Mouse (Mus musculus) layer of hippocampus, postnatal 10 days (tissue): ENCODE data around the gene Rfxank. TPM values are rescaled to one million over a fixed set of nuclear protein-coding genes. Genes with fewer than 3 reads are reported as not detected.

Source experiments
- DNase-seq, 2 experiments: peaks; one replicate each; pipeline ENCODE4 v3.0.0; 2021; ENCODE audit warnings: low spot score in 2 of 2
- microRNA-seq, 2 experiments: library from miRNA; unstranded; fragments of <30 nt; microRNA quantifications; one replicate each; pipeline ENCODE4 v1.2.0; 2021
- total RNA-seq, 2 experiments: library from RNA; stranded (reverse); gene quantifications; 2 replicates each; pipeline ENCODE4 v1.2.3; 2021

Rfxank gene
- total RNA-seq, 2 experiments from 2014 or later, result 10.5 to 12.0 TPM

GRCm38 (mm10) chr8:70110451-70110850 lies 28.5 kb downstream of the Rfxank start:
- DNase-seq, result no peak

DNA sequence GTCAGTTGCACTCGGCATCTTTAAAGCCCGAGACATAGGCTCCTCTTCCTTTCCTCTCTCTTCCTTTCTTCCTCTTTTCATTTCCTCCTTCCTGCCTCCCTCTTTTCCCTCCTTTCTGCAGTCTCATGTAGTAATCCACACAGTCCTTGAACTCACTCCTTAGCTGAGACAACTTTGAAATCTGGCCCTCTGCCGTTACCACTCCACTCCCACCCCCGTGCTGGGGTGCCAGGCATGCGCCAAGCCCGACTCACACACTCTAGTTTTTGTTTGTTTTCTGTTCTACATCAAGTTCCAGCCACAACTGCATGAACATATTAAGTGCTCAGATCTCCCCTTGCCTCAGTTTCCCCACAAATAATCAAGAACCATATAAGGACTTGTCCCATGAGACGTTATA lies 34.0 kb downstream of the Rfxank start:
- no peak for DNase-seq

GRCm38 (mm10) chr8:70104506-70104905 lies 34.4 kb downstream of the Rfxank start:
- DNase-seq, result peak in 1 of 2 experiments; percentile 45

DNA sequence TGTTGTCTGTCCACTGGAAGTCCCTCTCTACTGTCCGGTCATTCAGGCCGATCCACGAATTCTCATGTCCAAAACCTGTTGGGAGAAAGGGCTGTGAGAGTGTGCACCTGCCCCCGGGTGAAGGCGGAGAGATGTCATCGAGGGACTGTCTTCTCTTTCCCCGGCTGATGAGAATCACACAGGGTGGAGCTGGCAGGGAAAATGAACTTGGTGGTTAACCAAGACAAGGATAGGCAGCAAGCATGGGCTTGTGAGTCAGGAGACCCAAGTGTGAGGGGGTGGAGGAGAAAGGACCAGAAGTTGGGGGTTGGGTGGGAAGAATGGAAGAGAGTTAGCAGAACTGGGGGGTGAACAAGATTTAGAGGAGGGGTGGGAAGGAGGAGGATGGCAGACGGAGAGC lies 38.7 kb downstream of the Rfxank start:
- no peak for DNase-seq

GRCm38 (mm10) chr8:70099276-70099675 lies 39.7 kb downstream of the Rfxank start:
- no peak for DNase-seq

DNA sequence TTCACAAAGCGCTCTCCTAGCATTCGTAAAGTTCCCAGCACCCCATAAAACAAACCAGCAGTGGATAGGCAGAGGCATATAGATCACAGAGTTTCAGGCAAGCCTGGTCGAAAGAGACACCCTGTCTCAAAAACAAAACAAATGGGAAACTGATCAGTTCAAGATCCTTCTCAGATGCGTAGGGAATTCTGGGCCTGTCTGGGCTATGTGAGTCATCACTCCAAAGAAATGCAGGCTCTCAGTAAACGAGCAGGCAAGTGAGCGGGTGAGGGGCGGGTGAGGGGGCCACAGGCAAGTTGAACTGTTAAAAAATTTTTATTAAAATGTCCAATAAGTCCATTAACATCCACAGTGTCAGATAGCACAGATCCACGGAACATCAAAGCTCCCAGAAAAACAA lies 46.2 kb downstream of the Rfxank start:
- no peak for DNase-seq

DNA sequence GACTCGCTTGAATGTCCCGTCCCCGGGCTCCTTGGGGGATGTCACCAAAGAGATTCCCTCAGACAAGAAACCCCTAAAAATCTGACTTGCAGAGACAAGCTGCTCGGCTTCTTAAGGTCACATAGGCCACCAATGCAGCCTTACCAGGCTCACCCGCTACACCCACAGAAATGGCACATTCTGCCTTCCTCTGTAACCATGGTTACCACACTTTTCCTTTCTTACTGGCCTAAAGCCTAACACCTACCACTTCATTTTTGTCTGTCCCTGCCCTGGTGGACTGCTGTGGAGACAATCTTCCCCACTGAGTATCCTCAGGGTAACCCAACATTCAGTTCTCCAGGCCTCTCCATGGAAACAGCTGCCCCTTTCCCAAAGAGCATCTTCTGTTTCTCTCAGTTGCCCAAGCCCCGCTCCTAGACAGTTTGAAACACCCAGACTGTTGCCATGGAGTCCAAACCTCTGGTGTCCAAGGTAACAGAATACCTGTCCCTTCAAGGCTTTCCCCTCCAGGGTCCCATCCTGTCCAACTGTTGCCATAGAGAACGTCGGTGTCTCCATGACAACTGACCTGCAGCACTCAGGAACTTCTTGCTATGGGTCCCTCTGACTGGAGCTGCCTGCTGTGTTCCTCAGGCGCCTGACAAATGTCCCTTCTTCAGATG lies 49.5 kb downstream of the Rfxank start:
- DNase-seq, result no peak

DNA sequence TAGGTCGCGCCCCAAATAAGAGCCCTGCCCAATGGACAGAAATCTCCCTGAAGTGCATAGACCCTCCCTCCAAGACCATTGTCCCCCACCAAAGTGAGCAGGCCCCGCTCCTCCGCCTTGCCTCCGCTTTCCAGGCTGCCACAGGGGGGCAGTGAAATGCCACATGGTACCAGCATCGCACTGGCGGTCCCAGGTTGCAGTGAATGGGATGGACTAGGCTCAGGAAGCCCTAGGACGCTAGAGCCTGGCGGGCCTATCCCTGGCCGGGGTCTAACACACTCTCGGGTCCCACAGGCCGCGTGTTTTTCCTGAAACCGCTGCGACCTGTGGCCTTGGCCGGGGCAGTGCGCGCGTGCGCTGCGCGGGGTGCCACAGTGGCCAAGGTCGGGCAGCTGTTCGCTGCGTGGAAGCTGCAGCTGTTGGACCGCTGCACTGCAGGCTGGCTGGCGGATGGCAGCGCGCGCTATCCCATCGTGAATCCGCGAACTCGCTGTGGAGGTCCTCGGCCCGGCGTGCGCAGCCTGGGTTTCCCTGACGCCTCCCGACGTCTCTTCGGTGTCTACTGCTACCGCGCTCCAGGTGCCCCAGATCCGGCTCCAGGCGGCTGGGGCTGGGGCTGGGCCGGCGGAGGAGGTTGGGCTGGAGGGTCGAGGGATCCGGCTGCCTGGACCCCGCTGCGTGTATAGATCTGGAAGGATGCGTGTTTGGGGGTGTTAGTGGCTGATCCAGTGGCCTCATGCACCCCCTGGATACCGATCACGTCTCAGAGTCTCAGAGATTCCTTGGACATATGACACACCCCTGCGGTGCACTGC lies 50.9 kb downstream of the Rfxank start:
- DNase-seq, result peak; percentile 71 to 82

DNA sequence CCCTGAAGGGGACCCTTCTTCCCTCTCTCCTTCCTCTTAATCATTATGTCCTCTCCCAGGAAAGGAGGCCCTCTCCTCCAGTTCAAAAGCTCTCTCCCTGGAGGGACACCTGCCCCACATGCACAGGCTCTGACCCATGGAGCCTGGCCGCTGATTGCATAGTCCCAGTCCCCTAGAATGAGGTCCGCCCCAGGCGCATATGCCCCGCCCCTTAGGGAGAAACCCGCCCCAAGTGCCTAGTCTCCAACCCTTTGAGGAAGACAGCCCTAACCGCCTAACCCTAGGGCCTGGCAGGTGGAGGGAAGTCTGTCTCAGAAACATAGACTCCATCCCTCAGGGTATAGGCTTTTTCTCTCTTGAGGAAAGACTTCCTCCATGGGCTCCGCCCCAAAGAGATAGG lies 51.7 kb downstream of the Rfxank start:
- DNase-seq, result no peak

DNA sequence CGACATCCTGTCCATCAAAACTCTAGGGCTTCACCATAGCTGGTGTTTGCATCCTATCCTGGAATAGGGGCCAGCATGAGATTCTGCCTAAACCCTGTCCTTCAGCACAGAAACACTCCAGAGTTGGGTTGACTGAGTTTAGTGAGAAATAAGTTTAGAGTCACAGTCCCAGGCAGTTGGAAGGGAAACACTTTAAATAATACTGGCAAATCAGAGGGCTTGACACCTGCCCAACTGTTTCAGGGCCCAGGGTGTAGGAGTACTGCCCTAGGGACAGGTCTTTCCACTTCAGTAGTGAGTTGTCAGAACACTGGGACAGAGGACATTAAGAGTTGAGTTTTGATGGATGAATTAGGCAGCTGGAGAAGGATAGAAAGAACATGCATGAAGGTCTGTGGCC lies 52.8 kb downstream of the Rfxank start:
- DNase-seq, result no peak

DNA sequence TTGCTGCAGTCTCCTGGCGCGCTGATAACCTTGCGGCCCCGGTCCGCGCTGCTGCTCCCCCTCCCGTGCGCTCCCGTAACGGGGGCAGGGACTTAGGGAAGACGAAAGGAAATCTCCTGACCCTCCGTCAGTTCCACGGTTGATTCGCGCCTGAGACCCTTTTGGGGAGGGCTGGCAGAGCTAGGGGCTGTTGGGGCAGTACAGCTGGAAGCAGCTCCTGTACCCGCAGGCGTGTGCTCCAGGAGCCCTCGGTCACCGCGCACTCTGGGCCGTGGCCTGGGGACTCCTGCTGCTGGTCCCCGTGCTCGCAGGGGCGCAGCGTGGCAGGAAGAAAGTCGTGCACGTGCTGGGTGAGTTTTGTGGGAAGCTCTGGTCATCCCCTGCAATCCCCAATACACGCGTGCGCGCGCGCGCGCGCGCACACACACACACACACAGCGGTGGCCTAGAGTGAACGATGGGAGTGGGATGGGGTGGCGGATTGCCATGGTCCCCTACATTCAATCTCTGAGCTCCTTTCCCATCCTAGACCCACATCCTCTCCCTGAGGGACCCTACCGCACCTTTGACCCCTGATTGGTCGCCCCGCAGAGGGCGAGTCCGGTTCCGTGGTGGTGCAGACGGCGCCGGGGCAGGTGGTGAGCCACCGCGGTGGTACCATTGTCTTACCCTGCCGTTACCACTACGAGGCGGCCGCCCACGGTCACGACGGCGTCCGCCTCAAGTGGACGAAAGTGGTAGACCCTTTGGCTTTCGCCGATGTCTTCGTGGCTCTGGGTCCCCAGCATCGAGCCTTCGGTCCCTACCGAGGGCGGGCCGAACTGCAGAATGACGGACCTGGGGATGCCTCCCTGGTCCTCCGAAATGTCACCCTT lies 54.5 kb downstream of the Rfxank start:
- DNase-seq, result no peak

DNA sequence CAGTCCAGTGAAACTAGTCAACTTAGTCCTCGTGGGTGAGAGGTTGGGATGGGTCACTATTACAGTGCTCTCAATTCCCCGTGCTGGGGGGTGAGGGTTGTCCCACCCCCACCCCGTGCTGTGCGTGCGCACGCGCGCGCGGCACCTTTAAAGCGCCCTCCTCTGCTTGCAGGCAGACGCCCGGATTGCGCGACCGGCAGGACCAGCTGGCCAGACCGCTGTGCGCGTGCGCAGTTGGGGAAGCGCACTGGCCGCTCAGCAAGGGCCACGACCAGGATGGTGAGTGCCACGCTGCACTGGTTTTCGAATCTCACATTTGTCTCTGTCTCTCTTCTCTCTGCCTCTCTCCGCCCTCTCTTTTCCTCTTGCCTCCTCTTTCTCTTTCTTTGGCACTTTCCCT lies 55.7 kb downstream of the Rfxank start, which contains the start of gene Hapln4:
TSS of gene Hapln4 (plus strand) at position 173 of the 400 bp plus-strand sequence.
- peak in 1 of 2 experiments; percentile 48 for DNase-seq

- no peak for DNase-seq
Measured at GRCm38 (mm10) chr8:70081976-70082375, 57.0 kb downstream of the Rfxank start.

Small RNAs within 50 kb of the gene (microRNA-seq; reads per million reads assigned to microRNA genes)
- gene Mir7066, result 9.2 to 18.0 reads per million in 2 experiments

Other genes with a start within 250 kb of the Rfxank start
- under 1 TPM; 0.49 to 0.62 TPM for gene Tssk6, start 237.0 kb downstream of the Rfxank start, total RNA-seq
- gene Ndufa13, start 236.6 kb downstream of the Rfxank start, total RNA-seq, result 100 to 1,000 TPM; 137 to 147 TPM
- 10 to 100 TPM; 11.8 to 14.1 TPM for gene Yjefn3, start 236.4 kb downstream of the Rfxank start, total RNA-seq
- 10 to 100 TPM; 40.9 to 43.3 TPM for gene Gatad2a, start 142.8 kb downstream of the Rfxank start, total RNA-seq
- 10 to 100 TPM; 73.4 to 74.8 TPM for gene Mau2, start 96.4 kb downstream of the Rfxank start, total RNA-seq
- 10 to 100 TPM; 50.0 to 54.7 TPM for gene Sugp1, start 96.3 kb downstream of the Rfxank start, total RNA-seq
- 1 to 10 TPM; 1.3 to 2.5 TPM for gene Tm6sf2, start 66.2 kb downstream of the Rfxank start, total RNA-seq
- 1 to 10 TPM; 6.8 to 7.7 TPM for gene Hapln4, start 55.7 kb downstream of the Rfxank start, total RNA-seq
- gene Ncan, start 18.3 kb downstream of the Rfxank start, total RNA-seq, result 100 to 1,000 TPM; 575 to 578 TPM
- gene Nr2c2ap, start 7.8 kb downstream of the Rfxank start, total RNA-seq, result 10 to 100 TPM; 36.1 to 41.7 TPM
- gene Borcs8, start 345 bp upstream of the Rfxank start, total RNA-seq, result 10 to 100 TPM; 39.9 to 46.5 TPM
- under 1 TPM; 0.57 to 0.67 TPM for gene Mef2b, start 557 bp upstream of the Rfxank start, total RNA-seq
- gene Tmem161a, start 33.2 kb upstream of the Rfxank start, total RNA-seq, result 10 to 100 TPM; 52.3 to 54.7 TPM
- gene Slc25a42, start 73.2 kb upstream of the Rfxank start, total RNA-seq, result 10 to 100 TPM; 27.9 to 28.8 TPM
- 100 to 1,000 TPM; 128 to 138 TPM for gene Sugp2, start 95.1 kb upstream of the Rfxank start, total RNA-seq
- 10 to 100 TPM; 88.5 to 90.7 TPM for gene Armc6, start 95.3 kb upstream of the Rfxank start, total RNA-seq
- gene Homer3, start 143.7 kb upstream of the Rfxank start, total RNA-seq, result 10 to 100 TPM; 45.7 to 47.0 TPM
- 10 to 100 TPM; 49.0 to 53.0 TPM for gene Ddx49, start 163.3 kb upstream of the Rfxank start, total RNA-seq
- 100 to 1,000 TPM; 122 to 145 TPM for gene Cope, start 163.4 kb upstream of the Rfxank start, total RNA-seq
- gene Cers1, start 176.6 kb upstream of the Rfxank start, total RNA-seq, result 10 to 100 TPM; 94.6 to 99.0 TPM
- 10 to 100 TPM; 13.2 to 23.5 TPM for gene Gdf1, start 190.7 kb upstream of the Rfxank start, total RNA-seq
- gene Upf1, start 214.1 kb upstream of the Rfxank start, total RNA-seq, result 10 to 100 TPM; 50.8 to 51.0 TPM
- under 1 TPM in 1 of 2 experiments, not detected in 1; 0.31 TPM for gene Comp, start 234.4 kb upstream of the Rfxank start, total RNA-seq